Mouse (Mus musculus): ENCODE results near the gene Fam168b. TPM values are rescaled to one million over a fixed set of nuclear protein-coding genes. Genes with fewer than 3 reads are reported as not detected.

Gene Fam168b
- polyA plus RNA-seq, 1 experiment, result 48.7 TPM

GRCm38 (mm10) chr1:34860205-34860604 is 17.3 kb upstream of the Fam168b start:
- Histone ChIP-seq H3K4me3 (ENCODE audit: insufficient read depth, low read depth, low read length) (no peak overlapping the region), H3K4me1 (ENCODE audit: control insufficient read depth, insufficient read depth, insufficient read length, low read length) (peaks cover 2% of the 10 kb centered on the region; the same call in 1 of the 2 replicates), H3K27ac (replicated peaks; ENCODE audit: low read depth, low read length) (no peak overlapping the region)

DNA sequence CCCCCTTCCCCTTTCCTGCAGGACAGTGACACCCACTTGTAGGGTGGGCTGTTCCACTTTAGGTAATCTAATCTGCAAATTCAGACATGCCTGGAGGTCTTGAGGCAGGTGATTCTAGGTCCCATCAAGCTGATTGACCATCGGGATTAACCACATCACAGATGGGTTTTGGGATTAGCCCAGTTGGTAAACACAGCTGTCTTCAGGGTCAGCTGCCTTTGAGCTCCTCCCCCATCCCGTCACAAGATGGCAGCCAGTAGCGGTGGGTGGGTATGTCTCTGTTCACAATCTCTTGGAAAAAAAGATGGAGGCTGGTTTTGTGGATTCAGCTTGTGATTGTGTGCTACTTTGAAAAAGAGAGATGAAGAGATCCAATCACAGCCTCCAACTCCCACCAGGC is 16.9 kb upstream of the Fam168b start:
- Histone ChIP-seq H3K27ac (replicated peaks; ENCODE audit: low read depth, low read length) (no peak overlapping the region), H3K4me1 (ENCODE audit: control insufficient read depth, insufficient read depth, insufficient read length, low read length) (peaks cover 2% of the 10 kb centered on the region; the same call in 1 of the 2 replicates), H3K4me3 (ENCODE audit: insufficient read depth, low read depth, low read length) (no peak overlapping the region)

- Histone ChIP-seq H3K4me3 (ENCODE audit: insufficient read depth, low read depth, low read length) (no peak overlapping the region), H3K27ac (replicated peaks; ENCODE audit: low read depth, low read length) (peak overlapping the region; percentile 15; the same call in 1 of the 2 replicates), H3K4me1 (ENCODE audit: control insufficient read depth, insufficient read depth, insufficient read length, low read length) (peaks cover 2% of the 10 kb centered on the region; the same call in 1 of the 2 replicates)
These were observed 15.8 kb upstream of the Fam168b start for GRCm38 (mm10) chr1:34858671-34859070.

DNA sequence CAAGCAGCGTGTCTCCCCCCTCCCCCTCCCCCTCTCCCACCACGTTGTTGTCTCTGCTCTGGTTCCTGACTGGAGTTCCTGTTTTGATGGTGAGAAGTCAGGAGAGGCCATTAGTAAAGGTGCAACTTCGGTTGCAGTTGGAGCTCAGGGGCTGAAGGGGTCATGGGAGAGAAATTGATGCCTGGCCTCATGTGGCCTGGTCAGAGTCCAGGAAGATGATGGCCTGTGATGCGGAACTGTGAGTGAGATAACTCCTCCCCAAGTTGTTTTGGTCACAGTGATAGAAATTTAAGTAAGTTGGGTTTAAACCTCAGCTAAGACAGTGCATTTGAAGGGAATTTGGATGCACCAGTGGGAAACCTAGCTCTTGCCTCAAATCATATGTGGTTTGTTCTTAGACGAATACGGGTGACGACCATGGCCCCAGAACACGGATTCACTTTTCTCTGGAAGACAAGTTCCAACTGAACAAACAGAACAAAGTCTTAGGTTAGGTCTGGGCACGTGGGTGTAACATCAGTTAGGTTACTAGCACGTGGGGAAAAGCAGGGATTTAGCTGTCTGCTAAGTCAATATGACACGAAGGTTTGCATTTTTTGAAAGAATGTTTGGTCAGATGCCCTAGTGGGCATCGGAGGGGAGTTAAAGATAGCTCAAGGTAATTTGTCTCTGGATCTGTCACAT is 12.3 kb upstream of the Fam168b start:
- H3K4me3 ChIP-seq (ENCODE audit: insufficient read depth, low read depth, low read length), result no peak overlapping the region
- H3K27ac ChIP-seq (replicated peaks; ENCODE audit: low read depth, low read length), result no peak overlapping the region
- peaks cover 2% of the 10 kb centered on the region; the same call in 1 of the 2 replicates for H3K4me1 ChIP-seq (ENCODE audit: control insufficient read depth, insufficient read depth, insufficient read length, low read length)

GRCm38 (mm10) chr1:34853786-34854185 is 10.9 kb upstream of the Fam168b start:
- Histone ChIP-seq H3K4me3 (ENCODE audit: insufficient read depth, low read depth, low read length) (no peak overlapping the region), H3K27ac (replicated peaks; ENCODE audit: low read depth, low read length) (no peak overlapping the region)

DNA sequence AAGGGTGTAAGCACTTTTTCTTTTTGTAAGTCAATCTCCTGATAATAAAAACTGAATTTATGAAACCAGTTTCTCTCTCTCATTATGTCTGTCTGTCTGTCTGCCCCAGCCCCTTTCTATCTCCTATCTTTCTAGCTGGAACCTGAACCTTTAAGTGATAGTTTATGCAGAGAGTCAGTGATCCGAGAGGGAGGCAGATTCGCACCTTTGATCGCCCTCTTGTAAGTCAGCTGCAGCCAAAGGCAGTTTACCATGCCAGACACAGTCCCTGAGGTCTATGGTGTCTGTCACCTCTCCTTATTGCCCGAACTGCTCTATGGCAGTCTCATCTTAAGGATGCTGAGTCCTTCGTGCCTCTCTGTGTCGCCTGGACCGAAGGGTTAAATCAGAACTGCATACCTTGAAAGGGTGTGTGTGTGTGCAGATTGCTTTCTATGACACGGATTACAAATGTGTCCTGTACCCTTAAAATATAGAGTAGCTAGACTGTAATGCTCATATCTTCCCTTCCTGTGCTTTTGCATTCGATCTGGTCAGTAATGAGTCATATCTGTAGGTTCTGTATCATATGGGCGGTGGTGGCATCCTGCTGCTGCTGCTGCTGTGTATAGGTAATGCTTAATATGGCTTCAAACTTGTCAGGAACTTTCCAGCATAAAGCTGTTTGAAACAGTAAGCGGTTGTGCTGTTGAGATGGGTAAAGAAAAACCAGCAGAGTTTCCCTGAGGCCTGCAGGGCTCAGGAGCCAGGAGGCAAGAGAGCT is 9.4 kb upstream of the Fam168b start:
- Histone ChIP-seq H3K4me3 (ENCODE audit: insufficient read depth, low read depth, low read length) (no peak overlapping the region), H3K27ac (replicated peaks; ENCODE audit: low read depth, low read length) (no peak overlapping the region), H3K4me1 (ENCODE audit: control insufficient read depth, insufficient read depth, insufficient read length, low read length) (no peaks in the 10 kb centered on the region)

More at GRCm38 (mm10) chr1:34853786-34854185, 10.9 kb upstream of the Fam168b start:
- no peaks in the 10 kb centered on the region for H3K4me1 ChIP-seq (ENCODE audit: control insufficient read depth, insufficient read depth, insufficient read length, low read length)

GRCm38 (mm10) chr1:34851562-34851961 is 8.7 kb upstream of the Fam168b start:
- H3K27ac ChIP-seq (replicated peaks; ENCODE audit: low read depth, low read length), result no peak overlapping the region
- no peaks in the 10 kb centered on the region for H3K4me1 ChIP-seq (ENCODE audit: control insufficient read depth, insufficient read depth, insufficient read length, low read length)
- H3K4me3 ChIP-seq (ENCODE audit: insufficient read depth, low read depth, low read length), result peak overlapping the region; percentile 21; the same call in 1 of the 2 replicates

- Histone ChIP-seq H3K4me1 (ENCODE audit: control insufficient read depth, insufficient read depth, insufficient read length, low read length) (no peaks in the 10 kb centered on the region), H3K27ac (replicated peaks; ENCODE audit: low read depth, low read length) (no peak overlapping the region), H3K4me3 (ENCODE audit: insufficient read depth, low read depth, low read length) (peak overlapping the region; percentile 43)
These were observed 7.7 kb upstream of the Fam168b start for GRCm38 (mm10) chr1:34850343-34851136.

DNA sequence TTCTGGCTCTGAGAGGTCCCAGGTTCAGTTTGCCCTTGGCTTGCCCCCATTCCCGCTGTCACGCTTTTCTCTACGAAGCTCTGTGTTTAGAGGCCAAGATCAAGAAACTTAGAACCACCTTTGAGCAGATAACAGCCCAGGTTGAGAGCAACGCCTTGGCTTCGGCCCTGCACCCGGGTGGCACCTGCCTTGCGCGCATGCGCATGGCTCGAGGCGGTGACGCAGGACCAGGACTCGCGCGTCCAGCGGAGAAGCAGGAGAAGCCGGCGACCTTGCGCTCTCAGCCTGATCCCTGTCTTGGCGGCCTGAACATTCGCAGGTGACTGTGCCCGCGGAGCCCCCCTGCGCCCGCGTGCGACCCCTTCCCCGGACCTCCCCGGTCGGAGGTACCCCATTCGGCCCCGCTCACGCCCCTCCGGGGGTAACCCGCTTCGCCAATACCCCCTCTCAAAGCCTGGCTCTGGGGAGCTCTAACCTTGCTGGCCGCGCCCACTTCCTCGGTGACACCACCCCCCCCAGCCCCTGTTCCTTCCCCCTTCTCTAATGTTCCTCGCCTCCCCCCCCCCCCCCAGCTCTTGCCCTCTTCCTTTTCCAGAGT is 7.0 kb upstream of the Fam168b start, which contains the start of gene Plekhb2:
Plekhb2 (plus strand) TSS at position 232 of the 598 bp plus-strand sequence.
- peak within 1 kb of the TSS; percentile 72 for H3K4me3 ChIP-seq (ENCODE audit: insufficient read depth, low read depth, low read length)
- H3K27ac ChIP-seq (replicated peaks; ENCODE audit: low read depth, low read length), result peak within 1 kb of the TSS; percentile 74
- H3K4me1 ChIP-seq (ENCODE audit: control insufficient read depth, insufficient read depth, insufficient read length, low read length), result no peaks in the 10 kb centered on the region

- Histone ChIP-seq H3K27ac (replicated peaks; ENCODE audit: low read depth, low read length) (no peak overlapping the region), H3K4me3 (ENCODE audit: insufficient read depth, low read depth, low read length) (no peak overlapping the region), H3K4me1 (ENCODE audit: control insufficient read depth, insufficient read depth, insufficient read length, low read length) (no peaks in the 10 kb centered on the region)
These were observed 4.2 kb upstream of the Fam168b start for GRCm38 (mm10) chr1:34847070-34847469.

GRCm38 (mm10) chr1:34842389-34842861 is 440 bp downstream of the Fam168b start:
- Histone ChIP-seq H3K4me3 (ENCODE audit: insufficient read depth, low read depth, low read length) (peak overlapping the region; percentile 74), H3K4me1 (ENCODE audit: control insufficient read depth, insufficient read depth, insufficient read length, low read length) (peaks cover 16% of the 10 kb centered on the region; the same call in 1 of the 2 replicates)

DNA sequence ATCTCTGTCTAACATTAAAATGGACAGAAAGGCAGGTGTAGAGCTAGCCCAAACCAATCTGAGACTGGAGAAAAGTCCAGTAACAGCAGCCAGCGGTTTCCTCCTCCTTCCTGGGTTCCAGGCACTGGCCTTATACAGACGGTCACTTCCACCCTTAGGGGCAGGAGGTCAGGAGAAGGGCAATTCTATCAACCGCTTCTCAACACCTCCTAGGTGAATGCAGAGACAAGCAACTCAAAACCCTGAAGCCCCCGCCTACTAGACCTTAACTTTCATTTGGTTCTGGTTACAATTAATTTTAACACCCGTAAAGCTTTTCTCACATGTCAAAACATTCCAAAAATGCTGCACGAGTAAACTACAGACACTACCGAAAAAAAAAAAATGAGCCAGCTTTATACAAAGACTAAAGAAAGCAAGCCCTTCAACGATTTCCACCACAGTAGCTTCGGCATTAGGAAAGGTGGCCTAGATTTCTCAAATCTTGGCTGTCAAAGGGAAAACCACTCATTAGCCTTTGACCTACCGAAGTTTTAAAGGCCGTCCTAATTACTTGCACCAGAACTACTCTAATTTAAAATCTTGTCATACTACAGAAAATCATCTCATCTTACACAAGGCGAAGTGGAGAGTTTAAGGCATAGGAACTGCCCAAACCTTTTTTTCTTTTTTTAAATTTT is 1.0 kb downstream of the Fam168b start:
- Histone ChIP-seq H3K27ac (replicated peaks; ENCODE audit: low read depth, low read length) (peak overlapping the region; percentile 86), H3K4me1 (ENCODE audit: control insufficient read depth, insufficient read depth, insufficient read length, low read length) (peaks cover 16% of the 10 kb centered on the region; the same call in 1 of the 2 replicates), H3K4me3 (ENCODE audit: insufficient read depth, low read depth, low read length) (peak overlapping the region; percentile 74)

More at GRCm38 (mm10) chr1:34842389-34842861, 440 bp downstream of the Fam168b start:
- peak overlapping the region; percentile 94 for H3K27ac ChIP-seq (replicated peaks; ENCODE audit: low read depth, low read length)

DNA sequence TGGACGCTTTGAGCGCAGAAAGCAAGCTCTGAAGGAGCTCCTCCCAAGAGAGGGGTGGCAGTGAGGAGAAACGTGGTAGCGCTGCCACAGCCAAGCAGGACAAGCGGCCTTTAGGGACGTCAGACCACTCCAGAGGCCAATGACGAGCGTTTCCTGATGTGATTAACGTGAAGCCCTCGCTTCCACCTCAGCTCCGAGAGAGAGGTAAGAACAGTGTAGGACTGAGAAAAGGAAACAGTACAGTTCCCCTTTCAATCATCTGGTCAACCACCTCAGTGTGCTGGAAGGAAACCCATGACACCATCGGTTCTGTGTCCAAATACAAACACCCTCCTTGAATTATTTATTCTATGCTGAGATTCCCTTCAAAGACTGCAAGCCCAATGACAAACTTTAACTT is 3.6 kb downstream of the Fam168b start:
- H3K4me3 ChIP-seq (ENCODE audit: insufficient read depth, low read depth, low read length), result 0 out of 2 replicates have a peak overlapping the region, but pooled peaks have one; percentile 10
- H3K27ac ChIP-seq (replicated peaks; ENCODE audit: low read depth, low read length), result peak overlapping the region; percentile 56
- H3K4me1 ChIP-seq (ENCODE audit: control insufficient read depth, insufficient read depth, insufficient read length, low read length), result peaks cover 21% of the 10 kb centered on the region
